Mouse (Mus musculus): Measurements from ENCODE around the gene Foxn3. TPM values are rescaled to one million over a fixed set of nuclear protein-coding genes. Genes with fewer than 3 reads are reported as not detected.
A peak's percentile ranks its signal among the peaks of the same experiment; 100 is the strongest.

Gene Foxn3
- total and polyA plus RNA-seq, 2 experiments, result 21.1 to 27.3 TPM

DNA sequence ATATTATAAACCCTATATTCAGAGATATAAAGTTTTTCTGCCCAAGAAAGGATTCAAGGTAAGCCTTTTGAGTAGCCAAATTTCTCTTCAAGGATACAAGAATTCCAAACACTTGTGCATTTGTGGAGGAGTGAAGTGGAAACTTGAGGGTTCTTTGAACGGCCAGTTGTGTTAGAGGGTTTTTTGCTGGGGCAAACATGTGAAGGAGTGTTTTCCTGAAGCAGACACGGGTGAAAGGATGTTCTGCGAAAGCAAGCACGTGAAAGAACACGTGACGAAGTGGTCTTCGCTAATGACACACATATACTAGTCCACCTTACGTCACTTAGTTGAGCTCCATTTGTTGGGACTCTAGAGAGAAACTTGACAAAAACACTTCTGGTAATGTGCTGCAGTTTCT is 162.5 kb downstream of the Foxn3 start:
- no peak for DNase-seq (ENCODE audit: extremely low read depth, low read depth, low spot score)
- WGBS, result 97% methylated on average over 8 of the region's 8 CpGs

DNA sequence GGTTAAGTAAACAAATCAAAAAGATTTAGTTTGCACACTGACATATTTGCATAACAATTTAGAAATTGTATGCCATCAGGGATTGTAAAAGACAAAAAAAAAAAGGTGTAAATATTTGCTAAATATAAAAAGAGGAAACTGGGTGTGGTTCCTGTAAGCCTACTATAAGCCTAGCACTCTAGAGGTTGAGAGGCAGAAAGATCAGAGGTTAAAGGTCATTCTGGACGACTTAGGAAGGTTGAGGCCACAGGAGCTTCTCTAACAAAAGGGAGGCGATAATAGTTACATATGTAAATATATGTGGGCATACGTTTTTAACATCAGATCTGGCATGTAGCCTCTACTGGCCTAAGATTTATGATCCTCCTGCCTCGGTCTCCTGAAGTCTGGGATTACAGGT is 163.8 kb downstream of the Foxn3 start:
- Histone ChIP-seq H3K4me1 (ENCODE audit: control insufficient read depth, insufficient read depth, low read length) (peaks cover 18% of the 10 kb centered on the region), H3K9ac (ENCODE audit: low read depth, low read length) (no peak overlapping the region), H3K27me3 (ENCODE audit: control insufficient read depth, insufficient read depth, low read length) (no peaks in the 10 kb centered on the region), H3K27ac (replicated peaks; ENCODE audit: insufficient read depth, low read depth, low read length) (no peak overlapping the region), H3K79me2 (ENCODE audit: control insufficient read depth, insufficient read depth, low read length) (peaks cover 6% of the 10 kb centered on the region; the same call in 1 of the 2 replicates), H3K4me3 (ENCODE audit: insufficient read depth, low read depth, low read length) (no peak overlapping the region), H3K36me3 (ENCODE audit: control insufficient read depth, insufficient read depth, low read length) (no peaks in the 10 kb centered on the region)
- no peak for TF ChIP-seq CTCF (IDR thresholded peaks at IDR 0.05; ENCODE audit: low read depth, low read length)
- no peak for DNase-seq (ENCODE audit: extremely low read depth, low read depth, low spot score)
- 69% methylated on average over 4 of the region's 4 CpGs for WGBS

More for the DNA sequence above, 162.5 kb downstream of the Foxn3 start:
- H3K36me3 ChIP-seq (ENCODE audit: control insufficient read depth, insufficient read depth, low read length), result no peaks in the 10 kb centered on the region
- peaks cover 9% of the 10 kb centered on the region for H3K4me1 ChIP-seq (ENCODE audit: control insufficient read depth, insufficient read depth, low read length)
- H3K27me3 ChIP-seq (ENCODE audit: control insufficient read depth, insufficient read depth, low read length), result no peaks in the 10 kb centered on the region
- H3K79me2 ChIP-seq (ENCODE audit: control insufficient read depth, insufficient read depth, low read length), result peaks cover 6% of the 10 kb centered on the region; the same call in 1 of the 2 replicates
- no peak overlapping the region for H3K9ac ChIP-seq (ENCODE audit: low read depth, low read length)
- H3K4me3 ChIP-seq (ENCODE audit: insufficient read depth, low read depth, low read length), result no peak overlapping the region
- H3K27ac ChIP-seq (replicated peaks; ENCODE audit: insufficient read depth, low read depth, low read length), result no peak overlapping the region
- no peak for TF ChIP-seq POLR2A (IDR thresholded peaks at IDR 0.05; ENCODE audit: extremely low read depth, insufficient read depth, low read length)
- TF ChIP-seq CTCF (IDR thresholded peaks at IDR 0.05; ENCODE audit: low read depth, low read length), result no peak

DNA sequence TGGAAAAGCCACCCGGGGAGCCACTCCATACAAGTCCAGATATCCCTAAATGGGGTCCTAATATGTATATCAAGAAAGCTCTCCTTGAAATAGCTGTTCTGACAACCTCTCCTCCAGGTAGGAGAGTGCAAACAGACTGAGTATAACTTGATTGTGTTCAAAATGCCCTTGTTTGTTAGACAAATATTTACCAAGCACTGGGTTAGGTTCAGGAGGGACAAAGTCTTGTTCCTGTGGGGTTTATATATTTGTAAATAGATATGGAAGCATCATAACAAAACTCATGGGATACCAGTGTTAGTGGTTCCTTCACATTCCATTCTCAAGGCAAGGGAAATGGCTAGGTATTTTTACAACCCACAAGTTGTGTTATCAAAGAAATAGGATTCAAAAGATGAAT is 166.9 kb downstream of the Foxn3 start:
- peak; percentile 90 for DNase-seq (ENCODE audit: extremely low read depth, low read depth, low spot score)
- 42% methylated on average over 1 of the region's 1 CpGs for WGBS
- H3K79me2 ChIP-seq (ENCODE audit: control insufficient read depth, insufficient read depth, low read length), result peaks cover 7% of the 10 kb centered on the region; the same call in 1 of the 2 replicates
- no peak overlapping the region for H3K9ac ChIP-seq (ENCODE audit: low read depth, low read length)
- peaks cover 25% of the 10 kb centered on the region for H3K4me1 ChIP-seq (ENCODE audit: control insufficient read depth, insufficient read depth, low read length)
- TF ChIP-seq POLR2A (IDR thresholded peaks at IDR 0.05; ENCODE audit: extremely low read depth, insufficient read depth, low read length), result no peak
- TF ChIP-seq CTCF (IDR thresholded peaks at IDR 0.05; ENCODE audit: low read depth, low read length), result no peak
- H3K27ac ChIP-seq (replicated peaks; ENCODE audit: insufficient read depth, low read depth, low read length), result peak overlapping the region; percentile 84
- no peaks in the 10 kb centered on the region for H3K27me3 ChIP-seq (ENCODE audit: control insufficient read depth, insufficient read depth, low read length)
- H3K36me3 ChIP-seq (ENCODE audit: control insufficient read depth, insufficient read depth, low read length), result no peaks in the 10 kb centered on the region
- no peak overlapping the region for H3K4me3 ChIP-seq (ENCODE audit: insufficient read depth, low read depth, low read length)

DNA sequence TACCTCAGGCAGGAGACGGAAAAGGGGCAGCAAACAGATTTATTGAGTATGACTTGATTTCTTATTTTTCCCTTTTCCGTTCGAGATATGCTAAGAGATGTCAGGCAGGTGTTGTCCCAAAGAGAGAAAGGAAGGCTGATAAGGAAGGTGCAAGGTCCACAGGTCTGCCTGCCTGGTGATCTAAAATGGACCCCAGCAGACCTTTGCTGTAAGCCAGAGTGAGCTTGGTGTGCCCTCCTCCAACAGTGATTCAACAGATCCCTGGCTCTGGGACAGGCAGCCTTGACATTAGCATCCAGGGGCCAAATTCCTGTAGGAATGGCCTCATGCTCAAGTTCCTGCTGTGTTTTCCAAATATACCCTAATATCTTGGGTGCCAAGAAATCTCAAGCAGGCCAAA is 168.3 kb downstream of the Foxn3 start:
- WGBS, result 33% methylated on average over 3 of the region's 3 CpGs
- H3K27ac ChIP-seq (replicated peaks; ENCODE audit: insufficient read depth, low read depth, low read length), result peak overlapping the region; percentile 94

DNA sequence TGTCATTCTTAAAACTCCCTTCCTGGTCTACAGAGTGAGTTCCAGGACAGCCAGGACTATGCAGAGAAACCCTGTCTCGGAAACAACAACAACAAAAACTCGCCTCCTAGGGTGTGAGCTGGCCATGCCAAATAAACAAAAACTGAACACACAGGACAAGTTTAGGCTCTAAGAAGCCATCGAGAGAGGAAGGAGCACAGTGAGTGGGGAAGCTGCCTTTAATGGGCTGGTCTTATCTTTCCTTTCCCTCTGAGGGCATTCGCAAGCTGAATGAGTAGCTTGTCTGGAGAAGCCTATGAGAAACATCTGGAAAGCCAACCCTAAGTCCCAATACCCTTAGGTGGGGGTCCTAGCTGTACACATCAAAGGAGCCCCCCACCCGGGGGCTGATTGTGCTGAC is 168.7 kb downstream of the Foxn3 start:
- no peaks in the 10 kb centered on the region for H3K27me3 ChIP-seq (ENCODE audit: control insufficient read depth, insufficient read depth, low read length)
- H3K79me2 ChIP-seq (ENCODE audit: control insufficient read depth, insufficient read depth, low read length), result peaks cover 10% of the 10 kb centered on the region; the same call in 1 of the 2 replicates
- DNase-seq (ENCODE audit: extremely low read depth, low read depth, low spot score), result no peak
- peak overlapping the region; percentile 94 for H3K27ac ChIP-seq (replicated peaks; ENCODE audit: insufficient read depth, low read depth, low read length)
- TF ChIP-seq POLR2A (IDR thresholded peaks at IDR 0.05; ENCODE audit: extremely low read depth, insufficient read depth, low read length) (no peak), CTCF (IDR thresholded peaks at IDR 0.05; ENCODE audit: low read depth, low read length) (no peak)
- peaks cover 27% of the 10 kb centered on the region for H3K4me1 ChIP-seq (ENCODE audit: control insufficient read depth, insufficient read depth, low read length)
- no peak overlapping the region; the same call in 1 of the 2 replicates for H3K9ac ChIP-seq (ENCODE audit: low read depth, low read length)
- WGBS, result 26% methylated on average over 5 of the region's 5 CpGs
- H3K36me3 ChIP-seq (ENCODE audit: control insufficient read depth, insufficient read depth, low read length), result no peaks in the 10 kb centered on the region
- H3K4me3 ChIP-seq (ENCODE audit: insufficient read depth, low read depth, low read length), result no peak overlapping the region

More for the DNA sequence above, 168.3 kb downstream of the Foxn3 start:
- Histone ChIP-seq H3K4me3 (ENCODE audit: insufficient read depth, low read depth, low read length) (no peak overlapping the region), H3K79me2 (ENCODE audit: control insufficient read depth, insufficient read depth, low read length) (peaks cover 7% of the 10 kb centered on the region; the same call in 1 of the 2 replicates), H3K27me3 (ENCODE audit: control insufficient read depth, insufficient read depth, low read length) (no peaks in the 10 kb centered on the region), H3K36me3 (ENCODE audit: control insufficient read depth, insufficient read depth, low read length) (no peaks in the 10 kb centered on the region), H3K4me1 (ENCODE audit: control insufficient read depth, insufficient read depth, low read length) (peaks cover 27% of the 10 kb centered on the region), H3K9ac (ENCODE audit: low read depth, low read length) (no peak overlapping the region; the same call in 1 of the 2 replicates)
- peak; percentile 98 for DNase-seq (ENCODE audit: extremely low read depth, low read depth, low spot score)
- TF ChIP-seq CTCF (IDR thresholded peaks at IDR 0.05; ENCODE audit: low read depth, low read length) (no peak), POLR2A (IDR thresholded peaks at IDR 0.05; ENCODE audit: extremely low read depth, insufficient read depth, low read length) (no peak)

DNA sequence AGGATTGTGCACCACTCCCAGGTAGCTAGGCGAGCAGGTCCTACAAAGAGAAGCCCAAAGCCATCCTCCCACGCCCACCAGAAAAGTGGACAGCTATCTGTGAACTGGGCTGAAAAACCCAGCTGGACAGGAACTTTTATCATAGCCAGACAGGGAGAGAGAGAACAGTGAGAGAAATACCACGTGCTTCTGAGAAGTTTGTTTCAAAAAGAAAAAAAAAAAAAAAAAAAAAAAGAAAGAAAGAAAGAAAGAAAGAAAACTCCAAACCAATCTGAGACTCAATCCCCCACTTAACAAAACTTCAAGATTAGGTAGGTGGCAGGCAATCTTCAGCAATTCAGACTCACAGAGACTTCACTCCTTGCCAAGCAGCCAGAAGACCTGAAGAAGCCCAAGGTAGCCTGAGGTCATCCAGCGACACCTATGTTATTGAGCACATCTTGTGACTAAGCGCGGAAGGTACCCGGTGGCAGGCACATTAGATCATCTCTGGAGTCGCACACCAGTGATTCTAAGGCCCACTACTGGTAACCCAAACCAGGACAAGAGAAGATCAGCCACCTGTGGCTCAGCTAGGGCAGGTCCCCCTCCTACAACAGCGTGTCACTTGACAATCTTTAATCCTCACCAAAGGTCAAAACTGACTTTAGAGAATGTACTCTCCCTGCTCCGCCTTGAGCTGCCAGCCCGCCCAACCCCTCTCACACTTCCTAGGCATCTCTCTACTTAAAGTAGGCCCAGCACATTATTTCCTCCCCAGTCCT is 169.3 kb downstream of the Foxn3 start:
- no peak overlapping the region for H3K4me3 ChIP-seq (ENCODE audit: insufficient read depth, low read depth, low read length)
- peaks cover 14% of the 10 kb centered on the region; the same call in 1 of the 2 replicates for H3K79me2 ChIP-seq (ENCODE audit: control insufficient read depth, insufficient read depth, low read length)
- no peak for TF ChIP-seq CTCF (IDR thresholded peaks at IDR 0.05; ENCODE audit: low read depth, low read length)
- TF ChIP-seq POLR2A (IDR thresholded peaks at IDR 0.05; ENCODE audit: extremely low read depth, insufficient read depth, low read length), result no peak
- DNase-seq (ENCODE audit: extremely low read depth, low read depth, low spot score), result peak; percentile 68
- peak overlapping the region; percentile 96 for H3K27ac ChIP-seq (replicated peaks; ENCODE audit: insufficient read depth, low read depth, low read length)
- H3K4me1 ChIP-seq (ENCODE audit: control insufficient read depth, insufficient read depth, low read length), result peaks cover 27% of the 10 kb centered on the region
- WGBS, result 24% methylated on average over 11 of the region's 11 CpGs
- no peaks in the 10 kb centered on the region for H3K27me3 ChIP-seq (ENCODE audit: control insufficient read depth, insufficient read depth, low read length)
- no peaks in the 10 kb centered on the region for H3K36me3 ChIP-seq (ENCODE audit: control insufficient read depth, insufficient read depth, low read length)
- H3K9ac ChIP-seq (ENCODE audit: low read depth, low read length), result peak overlapping the region; percentile 89

All from liver, adult 2 months (tissue).